Mouse (Mus musculus) induced T-regulatory cell, adult 2 months (primary cell): ENCODE results near the gene Brinp1.
"Not testable (repeated sequence)": the region's sequence is repeated elsewhere in the genome, so short reads cannot be mapped to it uniquely, and the experiment has no call there.

Experiments
- DNase-seq: peaks from one replicate; pipeline ENCODE4 v3.0.0-alpha.2; 2012; ENCODE audit warnings: low read depth

The Brinp1 gene

DNA sequence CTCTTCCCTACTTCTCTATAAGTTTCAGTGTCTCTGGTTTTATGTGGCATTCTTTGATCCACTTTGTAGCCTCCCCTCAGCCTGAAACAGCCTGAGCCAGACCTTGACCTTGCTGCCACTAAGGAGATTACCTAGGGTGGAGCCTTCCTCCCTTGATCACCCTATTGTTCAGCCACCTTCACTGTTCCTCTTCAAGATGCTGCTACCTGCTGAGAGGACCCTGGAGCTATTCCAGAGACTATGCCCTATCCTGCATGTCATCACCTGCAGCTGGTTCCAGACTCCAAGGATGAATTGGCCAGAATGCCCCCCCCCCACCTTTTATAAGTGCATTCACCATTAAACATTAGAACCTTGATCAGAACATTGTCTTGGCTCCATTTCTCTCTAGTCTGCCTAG is 140.2 kb downstream of the Brinp1 start:
- DNase-seq = not testable (repeated sequence)

DNA sequence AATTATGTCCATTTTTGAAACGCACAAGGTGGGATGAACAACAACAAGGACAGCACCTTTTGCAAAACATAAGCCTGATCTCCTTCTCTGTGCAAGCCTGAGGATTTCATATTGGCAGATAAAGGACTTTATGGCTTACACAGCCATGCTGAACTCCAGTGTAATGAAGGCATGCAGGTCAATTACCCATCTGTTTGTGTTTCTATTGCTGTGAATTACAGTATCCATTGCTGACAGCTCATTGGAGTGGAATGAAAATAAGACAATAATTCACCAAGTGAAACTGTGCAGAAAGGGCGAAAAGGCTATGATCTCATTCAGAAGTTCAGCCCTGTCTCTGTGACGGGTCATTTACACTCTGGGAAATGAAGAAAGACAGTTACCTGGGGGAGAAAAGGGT is 147.7 kb downstream of the Brinp1 start:
- DNase-seq = no peak

DNA sequence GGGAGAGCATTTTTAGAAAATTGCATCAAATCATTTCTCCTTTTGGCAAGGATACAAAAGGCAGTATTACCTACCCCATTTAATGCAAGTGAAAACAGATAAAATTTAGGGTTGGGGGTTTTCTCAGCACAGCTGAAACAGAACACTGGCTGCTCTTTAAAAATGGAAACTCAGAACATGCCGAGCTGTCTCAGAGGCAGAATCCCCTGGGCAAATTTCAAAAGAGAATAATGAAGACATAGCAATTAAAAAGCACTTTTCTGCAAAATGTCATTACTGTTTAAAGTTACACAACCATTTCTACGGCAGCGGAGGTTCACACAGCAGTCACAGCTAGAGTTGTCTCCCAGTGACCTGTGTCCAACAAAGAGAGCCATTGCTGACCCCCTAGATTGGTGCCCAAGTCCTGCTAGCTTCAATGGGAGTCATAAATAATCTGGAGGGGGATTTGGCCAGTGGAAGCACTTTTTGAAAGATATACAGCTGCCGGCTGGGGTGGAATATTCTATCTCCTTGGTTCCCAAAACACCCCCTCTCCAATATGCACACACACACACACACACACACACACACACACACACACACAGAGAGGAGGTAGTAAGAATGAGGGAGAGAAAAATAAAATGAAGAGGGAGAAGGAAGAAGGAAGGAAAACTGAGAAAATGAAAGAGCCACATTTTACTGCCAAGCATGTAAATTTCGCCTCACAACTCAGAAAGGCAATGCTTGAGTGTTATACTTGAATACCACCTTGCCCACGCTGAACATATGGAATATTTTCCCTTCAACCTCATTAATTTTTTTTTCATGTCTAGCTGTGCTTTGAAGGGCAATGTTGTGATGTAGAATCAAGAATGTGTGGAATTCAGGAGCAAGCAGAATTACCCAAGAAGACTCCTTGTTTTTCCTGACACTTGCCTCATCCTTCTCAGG is 152.0 kb downstream of the Brinp1 start:
- no peak for DNase-seq

DNA sequence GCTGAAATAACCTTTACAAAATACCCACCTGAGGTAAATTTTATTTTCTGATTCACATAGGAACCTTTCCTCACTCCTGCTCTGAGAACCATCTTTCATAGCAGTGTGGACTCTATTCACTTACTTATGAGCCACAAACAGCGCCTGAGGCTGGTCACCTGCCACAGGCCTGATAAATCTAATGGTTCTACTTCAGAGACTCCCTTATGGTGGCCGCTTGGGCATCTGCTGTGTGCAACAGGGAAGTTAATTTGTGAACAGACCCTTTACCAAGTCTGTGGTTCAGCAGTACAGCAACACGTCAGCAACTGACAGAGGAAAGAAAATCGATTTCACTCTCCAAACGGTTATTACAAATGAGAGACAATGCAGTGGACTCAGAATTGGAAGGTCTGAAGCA is 164.2 kb downstream of the Brinp1 start:
- DNase-seq = no peak

DNA sequence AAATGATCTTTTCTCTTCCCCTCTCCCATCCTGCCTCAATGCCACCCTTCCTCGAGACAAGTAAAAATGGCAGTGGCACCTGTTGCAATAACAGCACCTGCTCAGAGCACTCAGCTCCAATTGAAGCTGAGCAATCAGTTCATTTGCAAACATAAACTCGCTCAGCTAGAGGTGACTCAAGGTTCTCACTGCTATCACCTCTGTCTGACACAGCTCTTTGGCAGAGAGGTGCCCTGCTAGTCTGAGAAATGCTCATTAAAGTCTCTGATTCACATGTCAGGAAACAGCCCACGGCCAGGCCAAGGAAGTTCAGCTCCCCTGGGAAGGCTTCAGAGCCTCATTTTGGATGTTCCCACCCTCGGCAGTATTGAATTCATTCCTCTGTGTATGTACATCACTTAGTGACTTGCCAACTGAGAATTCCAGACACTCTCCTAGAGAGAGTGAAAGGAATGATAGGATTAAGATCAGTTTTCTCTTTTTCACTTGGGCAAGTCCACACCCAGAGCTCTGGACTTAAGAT is 165.7 kb downstream of the Brinp1 start:
- DNase-seq = no peak

DNA sequence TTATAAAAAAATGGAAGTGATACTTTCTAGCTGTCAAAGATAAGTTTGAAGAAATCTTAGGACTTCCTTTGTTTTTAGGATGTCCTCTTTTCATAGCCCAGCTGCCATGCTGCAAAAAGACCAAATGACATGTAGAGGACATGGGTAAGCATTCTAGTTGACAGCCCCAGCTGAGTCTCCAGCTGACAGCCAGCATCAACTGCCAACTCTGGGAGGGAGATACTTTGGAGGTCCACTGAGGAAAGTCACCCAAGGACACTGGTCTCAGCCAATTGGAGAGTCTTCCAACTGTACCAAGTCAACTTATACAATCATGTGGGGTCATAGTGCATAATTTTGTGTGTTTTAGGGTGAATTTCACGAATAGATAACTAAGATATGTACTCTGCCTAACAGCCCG is 166.6 kb downstream of the Brinp1 start:
- DNase-seq = no peak

DNA sequence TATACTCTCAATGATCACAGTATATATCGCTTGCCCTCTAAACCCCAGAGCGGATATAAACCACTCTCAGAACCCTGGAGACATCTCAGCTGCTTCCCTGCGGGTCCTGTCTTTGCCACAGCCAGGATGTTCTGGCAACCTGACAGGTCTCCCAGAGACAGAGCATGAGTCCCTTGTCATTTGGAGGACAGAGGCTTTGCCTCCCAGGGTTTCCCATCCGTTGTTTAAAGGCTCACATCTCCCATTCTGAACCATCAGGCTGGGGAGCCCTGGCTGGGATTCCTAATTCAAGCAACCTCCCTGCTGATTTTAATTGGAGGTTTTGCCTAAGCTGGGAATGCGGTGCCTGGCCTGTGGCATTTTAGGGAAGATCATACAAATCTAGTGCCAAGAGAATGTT is 185.9 kb downstream of the Brinp1 start:
- DNase-seq = no peak

DNA sequence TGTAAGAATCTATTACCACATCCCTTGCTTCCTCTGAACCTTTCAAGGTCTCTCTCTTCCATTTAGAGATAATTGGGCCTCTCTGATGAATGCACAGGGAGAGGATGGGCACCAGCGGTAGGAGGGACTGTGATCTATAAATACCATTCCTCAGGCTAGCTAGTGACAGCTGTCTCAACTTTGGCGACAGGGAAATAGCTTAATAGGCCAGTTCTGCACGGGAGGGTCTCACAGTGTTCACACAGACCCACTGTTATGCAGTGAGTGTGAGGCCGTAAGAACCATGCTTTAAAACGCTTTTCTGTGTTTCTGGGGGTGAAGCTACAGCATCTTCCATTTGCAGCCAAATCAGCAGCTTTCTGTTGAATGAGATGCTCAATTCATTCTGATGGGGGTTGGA is 186.8 kb downstream of the Brinp1 start:
- no peak for DNase-seq

DNA sequence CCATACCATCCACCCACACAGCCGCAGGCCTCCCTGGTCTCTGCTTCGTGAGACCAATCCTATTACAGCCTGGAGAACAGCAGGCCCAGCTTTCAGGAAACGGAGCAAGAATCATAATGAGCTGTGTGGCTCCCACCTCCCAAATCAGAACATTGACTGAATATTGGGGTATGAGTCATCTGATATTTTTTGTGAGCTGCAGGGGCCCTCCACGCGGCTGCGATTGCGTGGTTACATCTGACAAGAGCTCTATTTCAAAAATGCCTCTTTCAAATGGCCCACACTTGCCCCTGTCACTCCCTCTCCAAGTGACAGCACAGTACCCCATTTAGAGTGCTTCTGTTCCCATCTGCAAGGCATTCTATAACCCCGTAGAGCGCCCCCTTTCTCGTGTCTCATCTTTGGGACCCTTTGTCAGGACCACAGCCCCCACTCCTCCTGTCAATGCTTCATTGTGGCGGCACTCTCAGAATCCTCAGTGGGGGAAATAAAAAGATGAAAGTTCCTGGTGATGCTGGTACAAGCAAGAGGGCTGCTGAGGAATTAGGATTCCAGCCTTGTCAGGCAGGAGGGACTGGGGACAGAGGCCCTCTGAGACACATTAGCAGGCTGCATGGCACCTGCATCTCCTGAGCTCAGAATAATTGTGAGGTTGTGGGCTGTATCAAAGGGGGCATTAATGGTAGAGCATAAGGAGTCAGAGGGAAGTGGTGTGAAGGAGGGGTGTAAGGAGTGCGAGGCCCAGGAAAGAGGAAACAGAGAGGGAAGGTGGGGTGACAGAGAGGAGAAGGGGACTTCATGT is 188.2 kb downstream of the Brinp1 start:
- DNase-seq = no peak

DNA sequence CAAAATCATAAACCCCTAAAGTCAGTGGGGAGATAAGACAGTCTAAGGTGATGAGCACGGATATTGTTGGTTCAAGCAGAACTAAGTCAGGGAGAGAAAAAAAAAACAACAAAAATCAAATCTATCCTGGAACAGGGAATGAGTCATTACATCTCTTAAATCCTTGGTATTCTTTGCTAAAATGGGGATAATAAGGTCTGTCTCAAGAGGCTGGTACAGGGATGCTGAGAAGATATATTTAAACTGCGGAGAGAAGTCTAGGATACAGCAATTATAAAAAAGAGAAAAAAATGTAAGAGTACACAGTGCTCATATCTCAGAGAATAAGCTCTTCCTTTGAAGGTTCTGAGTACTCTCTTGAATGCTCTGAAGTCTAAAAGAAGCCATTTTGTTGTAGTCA is 189.3 kb downstream of the Brinp1 start:
- DNase-seq = no peak

DNA sequence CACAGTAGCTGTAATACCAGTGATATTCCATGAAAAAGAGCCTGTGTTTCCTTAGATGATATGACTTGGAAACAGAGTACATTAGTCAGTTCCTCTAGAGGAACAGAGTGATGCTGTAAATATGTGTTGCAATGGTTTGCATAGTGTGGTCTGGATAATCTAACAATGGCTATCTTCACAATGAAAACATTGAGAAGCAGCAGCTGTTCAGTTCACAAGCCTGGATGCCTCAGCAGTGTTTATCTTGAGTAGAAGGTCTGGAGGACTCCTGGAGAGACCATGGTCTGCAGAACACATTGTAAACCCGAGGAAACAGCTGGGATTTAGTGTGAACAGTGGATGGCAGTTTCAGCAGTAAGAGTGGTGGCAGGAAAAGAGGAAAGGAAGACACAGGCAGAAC is 233.2 kb downstream of the Brinp1 start:
- DNase-seq = no peak
